Mouse (Mus musculus) thymus, adult 2 months (tissue): ENCODE data around the gene Nelfcd.

ENCODE experiments used
- CTCF ChIP-seq: fragments of 200-500 bp; IDR thresholded peaks from 2 replicates; pipeline ENCODE4 v1.5.1; 2012; ENCODE audit warnings: mild to moderate bottlenecking, control low read depth, low read length, moderate library complexity, borderline replicate concordance; ENCODE audit not compliant: control insufficient read depth, poor library complexity, insufficient read depth; ENCODE audit errors: extremely low read depth
- POLR2A ChIP-seq: fragments of 200-500 bp; IDR thresholded peaks from 2 replicates; pipeline ENCODE4 v1.6.1; 2012; ENCODE audit warnings: mild to moderate bottlenecking, low read length, control low read depth, moderate library complexity; ENCODE audit not compliant: control insufficient read depth, poor library complexity, insufficient read depth; ENCODE audit errors: extremely low read depth

- TF ChIP-seq POLR2A: no peak
- no peak for TF ChIP-seq CTCF
Observed at GRCm38 (mm10) chr2:174415001-174415730, 438 bp upstream of the Nelfcd start.
